Mouse (Mus musculus): Measurements from ENCODE around the gene 4930404N11Rik. TPM values are rescaled to one million over a fixed set of nuclear protein-coding genes. Genes with fewer than 3 reads are reported as not detected.

The 4930404N11Rik gene
- polyA plus RNA-seq, 1 experiment, result 0.61 TPM

DNA sequence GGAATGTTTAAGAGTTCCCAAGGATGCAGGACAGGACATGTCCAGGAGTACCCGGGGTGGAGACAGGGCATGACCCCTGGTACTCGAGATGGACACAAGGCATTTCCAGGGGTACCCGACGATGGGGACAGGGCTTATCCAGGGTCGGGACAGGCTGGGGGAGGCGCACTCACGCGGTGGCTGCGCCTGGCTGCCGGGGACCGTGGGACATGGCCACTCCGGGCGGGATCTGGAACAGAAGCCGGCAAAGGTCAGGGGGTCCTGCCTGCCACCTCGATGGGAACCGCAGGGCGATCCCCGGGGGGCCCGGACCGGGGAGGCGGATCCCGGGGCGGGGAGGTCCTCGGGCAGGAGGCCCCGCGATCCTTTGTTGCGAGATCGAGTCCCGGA lies 15.7 kb downstream of the 4930404N11Rik start:
- Histone ChIP-seq H3K4me1 (ENCODE audit: control insufficient read depth, insufficient read depth, low read length) (peaks cover 4% of the 10 kb centered on the region; the same call in 1 of the 2 replicates), H3K27ac (ENCODE audit: insufficient read depth, low read length) (peak overlapping the region; percentile 75), H3K4me3 (ENCODE audit: insufficient read depth, low read length) (peak overlapping the region; percentile 77)
- no peak for TF ChIP-seq CTCF (IDR thresholded peaks at IDR 0.05; ENCODE audit: borderline replicate concordance, insufficient read depth, low read length)
- peak; percentile 44 for TF ChIP-seq POLR2A (IDR thresholded peaks at IDR 0.05; ENCODE audit: low read depth, low read length)

DNA sequence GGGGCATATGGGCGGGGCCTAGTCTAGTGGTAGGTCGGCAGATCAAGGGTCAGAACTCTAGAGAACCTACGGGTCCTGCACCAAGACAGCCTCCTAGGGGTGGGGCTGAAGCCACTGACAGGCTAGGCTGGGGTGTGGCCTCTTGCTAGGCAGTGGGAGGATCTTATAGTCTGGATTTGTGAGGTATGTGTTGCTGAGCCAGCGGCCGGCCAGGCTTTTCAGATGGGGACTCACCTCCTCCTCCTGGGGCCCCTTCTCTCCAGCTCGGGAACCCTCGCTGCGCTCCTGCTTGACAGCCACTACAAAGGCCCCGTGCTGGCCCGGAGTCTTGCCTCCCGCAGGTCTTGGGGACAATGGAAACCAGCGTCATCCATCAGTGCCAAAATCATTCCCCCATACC lies 16.5 kb downstream of the 4930404N11Rik start:
- peak overlapping the region; percentile 75 for H3K27ac ChIP-seq (ENCODE audit: insufficient read depth, low read length)
- H3K4me1 ChIP-seq (ENCODE audit: control insufficient read depth, insufficient read depth, low read length), result peaks cover 4% of the 10 kb centered on the region; the same call in 1 of the 2 replicates
- H3K4me3 ChIP-seq (ENCODE audit: insufficient read depth, low read length), result peak overlapping the region; percentile 77
- TF ChIP-seq CTCF (IDR thresholded peaks at IDR 0.05; ENCODE audit: borderline replicate concordance, insufficient read depth, low read length) (no peak), POLR2A (IDR thresholded peaks at IDR 0.05; ENCODE audit: low read depth, low read length) (peak; percentile 64)

DNA sequence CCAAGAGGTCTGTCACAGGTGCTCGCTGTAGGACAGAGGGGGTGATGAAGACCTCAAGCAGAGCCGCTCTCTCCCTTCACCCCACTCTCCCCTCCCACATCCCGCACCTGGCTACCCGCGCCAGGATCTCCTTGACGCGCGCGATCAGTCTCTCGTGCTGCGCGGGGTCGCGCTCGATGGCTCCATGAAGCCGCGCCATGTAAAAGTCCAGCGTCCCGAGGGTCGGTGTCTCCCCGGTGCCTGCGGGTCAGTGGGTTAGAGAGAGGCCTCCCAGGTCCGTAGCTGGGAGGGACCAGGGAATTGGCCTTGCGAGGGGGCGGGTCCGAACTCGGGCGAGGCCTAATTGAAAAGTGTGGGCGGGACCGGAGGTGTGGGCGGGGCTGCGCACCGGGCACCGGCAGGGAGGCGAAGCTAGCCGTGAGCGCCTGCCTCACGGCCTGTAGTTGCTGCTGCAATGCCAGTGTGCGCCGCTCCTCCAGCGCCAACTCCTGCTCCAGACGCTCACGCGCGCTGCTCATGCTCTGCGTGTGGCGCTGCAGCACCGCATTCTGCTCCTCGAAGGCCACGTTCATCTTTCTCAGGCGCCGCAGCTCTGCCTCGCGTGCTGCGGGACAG lies 19.1 kb downstream of the 4930404N11Rik start:
- Histone ChIP-seq H3K4me1 (ENCODE audit: control insufficient read depth, insufficient read depth, low read length) (peaks cover 4% of the 10 kb centered on the region; the same call in 1 of the 2 replicates), H3K27ac (ENCODE audit: insufficient read depth, low read length) (no peak overlapping the region), H3K4me3 (ENCODE audit: insufficient read depth, low read length) (no peak overlapping the region)
- peak; percentile 45; the same call in 1 of the 2 replicates for TF ChIP-seq CTCF (IDR thresholded peaks at IDR 0.05; ENCODE audit: borderline replicate concordance, insufficient read depth, low read length)
- 0 out of 2 replicates have a peak, but pooled peaks have one; percentile 8 for TF ChIP-seq POLR2A (IDR thresholded peaks at IDR 0.05; ENCODE audit: low read depth, low read length)

DNA sequence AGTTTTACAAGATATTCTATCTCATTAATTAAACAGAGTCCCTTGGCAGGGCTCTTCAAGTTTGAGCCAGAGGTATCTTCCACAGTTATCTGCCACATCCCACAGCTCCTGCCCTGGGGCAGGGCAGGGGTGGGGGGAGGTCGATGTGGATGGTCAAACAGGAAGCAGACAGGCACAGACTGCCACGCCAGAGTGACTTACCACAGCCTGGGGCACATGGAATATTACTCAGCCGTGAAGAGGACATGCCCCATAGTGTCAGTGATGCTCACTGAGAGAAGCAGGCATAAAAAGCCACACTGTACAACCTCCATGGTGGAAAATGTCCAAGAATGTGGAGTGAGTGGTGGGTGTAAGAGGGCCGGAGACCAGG lies 20.5 kb downstream of the 4930404N11Rik start:
- Histone ChIP-seq H3K27ac (ENCODE audit: insufficient read depth, low read length) (no peak overlapping the region), H3K4me3 (ENCODE audit: insufficient read depth, low read length) (no peak overlapping the region), H3K4me1 (ENCODE audit: control insufficient read depth, insufficient read depth, low read length) (peaks cover 7% of the 10 kb centered on the region; the same call in 1 of the 2 replicates)
- no peak for TF ChIP-seq CTCF (IDR thresholded peaks at IDR 0.05; ENCODE audit: borderline replicate concordance, insufficient read depth, low read length)
- no peak for TF ChIP-seq POLR2A (IDR thresholded peaks at IDR 0.05; ENCODE audit: low read depth, low read length)

DNA sequence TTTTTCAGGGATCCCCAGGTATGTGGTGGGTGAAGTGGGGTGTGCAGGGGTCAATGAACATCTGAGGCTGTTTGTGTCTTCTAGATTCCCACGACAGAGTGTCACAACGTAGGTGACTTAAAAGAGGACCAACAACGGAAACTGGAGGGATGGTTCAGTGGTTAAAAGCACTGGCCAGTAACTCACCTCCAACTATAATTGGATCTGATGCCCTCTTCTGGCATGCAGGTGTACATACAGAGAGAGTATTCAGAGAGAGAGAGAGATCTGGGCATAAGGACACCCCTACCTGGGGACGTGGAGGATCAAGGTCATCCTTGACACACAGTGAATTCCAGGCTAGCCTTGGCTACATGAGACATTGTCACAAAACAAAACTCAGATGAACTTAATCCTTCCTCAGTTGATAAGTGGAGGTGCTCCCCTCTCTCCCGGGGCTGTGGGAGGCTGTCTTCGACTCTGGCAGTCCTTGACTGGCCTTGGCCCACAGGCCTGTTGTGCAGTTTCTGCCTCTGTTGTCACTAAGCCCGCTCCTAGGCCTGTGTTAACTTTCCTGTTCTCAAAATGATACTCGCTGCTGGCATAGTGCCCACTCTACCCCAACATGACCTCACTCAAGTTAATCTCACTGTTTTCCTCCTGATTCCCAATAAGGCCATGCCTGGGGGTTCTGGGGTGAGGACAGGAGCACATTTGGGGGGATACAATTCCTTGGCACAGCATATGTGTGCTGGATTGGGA lies 21.0 kb downstream of the 4930404N11Rik start:
- no peak overlapping the region for H3K4me3 ChIP-seq (ENCODE audit: insufficient read depth, low read length)

DNA sequence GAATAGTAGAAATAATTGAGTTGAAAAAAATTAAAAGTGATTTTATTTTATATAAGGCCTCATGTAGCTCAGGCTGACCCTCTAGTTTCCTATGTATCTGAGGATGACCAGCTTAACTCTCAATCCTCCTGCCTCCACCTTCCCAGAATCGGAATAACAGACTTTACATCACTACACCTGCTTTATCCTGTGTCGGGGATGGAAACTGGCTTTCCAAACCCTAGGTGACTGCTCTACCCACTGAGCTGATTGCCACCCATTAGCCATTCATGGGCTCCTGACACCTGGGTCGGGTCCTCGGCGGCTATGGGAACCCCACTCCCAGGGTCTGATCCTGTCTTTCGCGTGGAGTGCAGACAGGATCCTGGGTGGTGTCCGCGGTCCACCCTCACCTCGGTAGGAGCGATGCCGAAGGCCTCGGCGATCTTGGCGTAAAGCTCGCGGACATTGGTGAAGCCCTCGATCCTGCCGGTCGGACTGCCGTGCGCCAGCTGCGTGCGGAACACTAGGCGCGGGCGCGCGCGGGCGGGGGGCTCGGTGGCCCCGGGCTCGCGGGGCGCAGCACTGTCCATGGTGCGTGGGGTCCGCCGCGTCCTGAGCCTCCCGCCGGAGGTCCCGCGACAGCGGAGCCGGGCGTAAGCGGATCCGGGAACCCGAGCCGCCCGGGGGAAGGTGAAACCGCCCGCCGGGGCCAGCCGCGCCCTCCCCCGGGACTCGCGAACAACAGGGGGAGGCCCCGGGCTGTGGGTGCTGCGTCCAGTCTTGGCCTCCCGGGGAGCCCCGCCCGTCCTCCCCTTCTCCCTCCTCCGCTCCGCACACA lies 22.7 kb downstream of the 4930404N11Rik start, which contains the start of gene Gipc3:
Gene Gipc3, minus strand, starts transcription at position 581 of the 820 bp plus-strand sequence.
- TF ChIP-seq CTCF (IDR thresholded peaks at IDR 0.05; ENCODE audit: borderline replicate concordance, insufficient read depth, low read length) (no peak), POLR2A (IDR thresholded peaks at IDR 0.05; ENCODE audit: low read depth, low read length) (no peak)
- peaks cover 7% of the 10 kb centered on the region; the same call in 1 of the 2 replicates for H3K4me1 ChIP-seq (ENCODE audit: control insufficient read depth, insufficient read depth, low read length)
- no peak within 1 kb of the TSS for H3K27ac ChIP-seq (ENCODE audit: insufficient read depth, low read length)
- H3K4me3 ChIP-seq (ENCODE audit: insufficient read depth, low read length), result peak within 1 kb of the TSS; percentile 5

More for the DNA sequence above, 21.0 kb downstream of the 4930404N11Rik start:
- peaks cover 7% of the 10 kb centered on the region; the same call in 1 of the 2 replicates for H3K4me1 ChIP-seq (ENCODE audit: control insufficient read depth, insufficient read depth, low read length)
- TF ChIP-seq CTCF (IDR thresholded peaks at IDR 0.05; ENCODE audit: borderline replicate concordance, insufficient read depth, low read length) (no peak), POLR2A (IDR thresholded peaks at IDR 0.05; ENCODE audit: low read depth, low read length) (no peak)
- no peak overlapping the region for H3K27ac ChIP-seq (ENCODE audit: insufficient read depth, low read length)

DNA sequence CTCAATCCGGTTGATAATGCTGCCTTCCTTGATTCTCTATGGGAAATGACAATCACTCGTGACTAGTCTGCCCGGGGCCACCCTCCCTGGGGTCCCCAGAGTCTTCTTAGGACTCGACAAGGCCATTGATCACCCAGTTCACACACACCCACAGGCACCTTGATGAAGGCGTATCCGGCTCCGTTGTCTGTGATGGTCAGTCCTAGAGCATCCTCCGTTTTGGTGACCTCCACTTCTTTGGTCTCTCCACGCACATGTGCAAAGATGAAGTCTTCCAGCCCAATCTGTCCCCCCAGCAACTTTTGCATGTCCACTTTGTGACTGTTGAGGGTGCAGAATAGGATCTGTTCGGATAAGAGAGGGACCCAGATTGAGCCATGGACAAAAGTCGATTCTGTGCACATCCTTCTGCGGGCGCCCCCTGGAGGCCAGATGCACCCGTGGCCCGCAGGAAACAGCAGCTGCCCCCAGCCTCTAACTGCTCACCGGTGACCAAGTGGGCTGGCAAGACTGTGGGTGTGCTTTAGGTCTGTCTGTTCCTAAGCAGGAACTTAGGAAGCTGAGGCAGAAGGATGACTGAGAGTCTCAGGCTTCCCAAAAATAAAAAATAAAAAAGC lies 24.2 kb downstream of the 4930404N11Rik start:
- no peak overlapping the region for H3K27ac ChIP-seq (ENCODE audit: insufficient read depth, low read length)
- peaks cover 4% of the 10 kb centered on the region; the same call in 1 of the 2 replicates for H3K4me1 ChIP-seq (ENCODE audit: control insufficient read depth, insufficient read depth, low read length)
- H3K4me3 ChIP-seq (ENCODE audit: insufficient read depth, low read length), result no peak overlapping the region
- TF ChIP-seq POLR2A (IDR thresholded peaks at IDR 0.05; ENCODE audit: low read depth, low read length), result no peak
- peak; percentile 45; the same call in 1 of the 2 replicates for TF ChIP-seq CTCF (IDR thresholded peaks at IDR 0.05; ENCODE audit: borderline replicate concordance, insufficient read depth, low read length)

DNA sequence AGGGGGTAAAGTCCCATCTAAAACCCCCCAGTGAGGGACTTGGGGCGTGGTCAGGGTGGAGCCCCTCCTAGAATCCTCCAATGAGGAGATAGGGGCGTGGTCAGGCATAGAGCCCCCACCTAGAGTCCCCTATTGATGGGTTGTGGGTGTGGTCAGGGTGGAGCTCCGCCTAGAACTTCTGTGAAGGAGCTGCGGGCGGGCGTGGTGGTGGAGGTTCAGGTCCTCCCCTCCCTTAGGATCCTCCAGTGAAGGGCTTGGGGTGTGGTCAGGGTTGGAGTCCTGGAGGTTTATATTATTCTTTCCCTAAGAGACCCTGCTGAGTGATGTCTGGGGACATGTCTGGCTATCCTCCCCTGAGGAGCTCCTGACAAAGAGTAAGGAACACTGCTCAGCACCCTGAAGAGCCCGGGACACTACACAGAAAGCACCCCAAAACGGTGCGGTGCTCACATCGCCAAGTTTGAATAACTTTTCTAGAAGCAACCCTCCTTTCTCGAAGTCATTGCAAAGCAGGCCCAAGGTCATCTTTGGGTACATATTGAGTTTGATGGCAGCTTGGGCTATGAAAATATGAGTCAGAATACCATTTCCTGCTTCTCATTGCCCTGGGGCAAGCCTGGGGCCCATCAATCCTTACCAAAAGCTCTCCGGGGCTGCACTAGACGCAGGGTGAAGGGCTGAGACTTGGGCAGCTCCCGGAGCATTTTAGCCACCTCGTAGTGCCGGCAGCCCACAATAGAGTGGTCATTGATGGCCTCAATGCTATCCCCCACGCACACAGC lies 24.9 kb downstream of the 4930404N11Rik start:
- H3K27ac ChIP-seq (ENCODE audit: insufficient read depth, low read length), result no peak overlapping the region
- peaks cover 3% of the 10 kb centered on the region; the same call in 1 of the 2 replicates for H3K4me1 ChIP-seq (ENCODE audit: control insufficient read depth, insufficient read depth, low read length)
- H3K4me3 ChIP-seq (ENCODE audit: insufficient read depth, low read length), result no peak overlapping the region
- no peak for TF ChIP-seq CTCF (IDR thresholded peaks at IDR 0.05; ENCODE audit: borderline replicate concordance, insufficient read depth, low read length)

Data from embryonic fibroblast, embryonic 13.5 days (primary cell).